Mouse (Mus musculus): ENCODE measurements at regions not wholly inside any gene's neighbourhood (a gene's known extent, or its start where the extent isn't known, plus 50 kb on each side); places are given as distances from the start of the nearest gene placed in this dataset.

GRCm38 (mm10) chr10:9157299-9158215 is 271.7 kb upstream of the Sash1 start:
- TF ChIP-seq POLR2AphosphoS2 (IDR thresholded peaks at IDR 0.05; ENCODE audit: insufficient read length, low read depth) (no peak), POLR2A (IDR thresholded peaks at IDR 0.05; ENCODE audit: insufficient read length, low read depth) (no peak), CEBPB (IDR thresholded peaks at IDR 0.05; ENCODE audit: insufficient read depth, poor library complexity, severe bottlenecking) (no peak), MAX (IDR thresholded peaks at IDR 0.05; ENCODE audit: low read depth) (no peak), E2F4 (IDR thresholded peaks at IDR 0.05; ENCODE audit: insufficient read depth) (no peak), TCF12 (IDR thresholded peaks at IDR 0.05; ENCODE audit: insufficient read depth, poor library complexity, severe bottlenecking) (no peak), USF1 (IDR thresholded peaks at IDR 0.05; ENCODE audit: low read depth) (no peak), MYOG (IDR thresholded peaks at IDR 0.05; ENCODE audit: control insufficient read depth in 1 of 3, insufficient read depth in 1 of 3, insufficient read length in 2 of 3, low read depth in 2 of 3) (no peak)
